Mouse (Mus musculus) small intestine, adult 2 months (tissue): ENCODE data around the gene Rsph14.

Experiments used
- CTCF ChIP-seq: fragments of 200-500 bp; IDR thresholded peaks from 2 replicates; pipeline ENCODE4 v1.5.1; 2012; ENCODE audit warnings: low read depth, mild to moderate bottlenecking, control low read depth, inconsistent platforms, low read length, moderate library complexity, mixed read lengths; ENCODE audit not compliant: insufficient replicate concordance, insufficient read length; ENCODE audit errors: extremely low read depth
- POLR2A ChIP-seq: fragments of 200-500 bp; IDR thresholded peaks from 2 replicates; pipeline ENCODE4 v1.6.1; 2012; ENCODE audit warnings: low read depth, mild to moderate bottlenecking, control low read depth, inconsistent platforms, low read length, moderate library complexity

GRCm38 (mm10) chr10:75001391-75001790, 31.0 kb downstream of the Rsph14 start:
- TF ChIP-seq CTCF (no peak), POLR2A (no peak)
